ENCODE assay signal across 8 mouse cellular contexts in the genomic region with DNA sequence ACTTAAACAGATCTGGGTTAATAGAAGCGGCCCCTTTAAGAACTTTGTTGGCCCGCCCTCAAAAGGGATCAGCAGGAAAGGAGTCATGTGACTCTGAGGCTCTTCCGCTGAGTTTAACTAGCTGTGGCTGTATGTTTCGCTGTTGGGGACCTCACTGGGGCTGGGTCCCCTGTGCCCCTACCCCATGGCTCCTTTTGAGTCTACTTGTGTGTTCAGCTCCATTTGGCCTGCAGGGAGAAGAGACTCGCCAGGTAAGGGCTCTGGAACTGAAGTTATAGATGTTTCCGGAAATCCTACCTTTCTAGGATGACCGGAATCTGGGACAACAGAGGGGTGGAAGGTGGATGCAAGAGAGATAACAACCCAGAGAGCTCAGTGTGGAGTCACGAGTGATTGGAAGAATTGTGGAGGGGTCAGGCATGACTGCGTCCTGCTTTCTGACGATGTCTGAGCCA. TPM values are rescaled to one million over a fixed set of nuclear protein-coding genes. Genes with fewer than 3 reads are reported as not detected.
DNase-seq lines count a peak whose midpoint lies in the region; ATAC-seq and TF ChIP-seq lines count a peak whose summit lies in the region.

A gene (plus strand): TSS at position 73 of the 455 bp plus-strand sequence.

- no peaks in the 10 kb centered on the region for H3K9me3 ChIP-seq in embryonic facial prominence, embryonic 12.5 days
- H3K9me3 ChIP-seq in limb, embryonic 13.5 days, result no peaks in the 10 kb centered on the region
- H3K9me3 ChIP-seq in midbrain, embryonic 14.5 days (ENCODE audit: control insufficient read depth, low read length), result no peaks in the 10 kb centered on the region

- intact Hi-C loops in heart, adult 2 months (cut with DNase I), result no loop called here

- TF ChIP-seq POLR2A in heart, adult 2 months (IDR thresholded peaks at IDR 0.05; ENCODE audit: insufficient read depth, low read depth, low read length), result peak; percentile 90
- TF ChIP-seq POLR2A in kidney, adult 2 months (IDR thresholded peaks at IDR 0.05; ENCODE audit: low read depth, low read length), result no peak

- no peak within 1 kb of the TSS for H3K27ac ChIP-seq in embryonic facial prominence, embryonic 12.5 days
- H3K27ac ChIP-seq in heart, adult 2 months, result peak within 1 kb of the TSS; percentile 86
- peak within 1 kb of the TSS; percentile 8; the same call in 1 of the 2 replicates for H3K27ac ChIP-seq in kidney, adult 2 months (ENCODE audit: insufficient read depth, low read depth, low read length)
- H3K27ac ChIP-seq in limb, embryonic 13.5 days, result peak within 1 kb of the TSS; percentile 44; the same call in 1 of the 2 replicates
- peak within 1 kb of the TSS; percentile 45; the same call in 1 of the 2 replicates for H3K27ac ChIP-seq in midbrain, embryonic 14.5 days (replicated peaks; ENCODE audit: low read depth, low read length)

- H3K9ac ChIP-seq in embryonic facial prominence, embryonic 12.5 days, result peak within 1 kb of the TSS; percentile 76
- peak within 1 kb of the TSS; percentile 92 for H3K9ac ChIP-seq in heart, adult 2 months (ENCODE audit: low read depth, low read length)
- H3K9ac ChIP-seq in limb, embryonic 13.5 days, result peak within 1 kb of the TSS; percentile 86
- peak within 1 kb of the TSS; percentile 71 for H3K9ac ChIP-seq in midbrain, embryonic 14.5 days (replicated peaks; ENCODE audit: low read length)

- peak within 1 kb of the TSS; percentile 93 for H3K4me2 ChIP-seq in embryonic facial prominence, embryonic 12.5 days (replicated peaks)
- peak within 1 kb of the TSS; percentile 90 for H3K4me2 ChIP-seq in limb, embryonic 13.5 days (replicated peaks)
- H3K4me2 ChIP-seq in midbrain, embryonic 14.5 days (ENCODE audit: low read length), result peak within 1 kb of the TSS; percentile 70

- DNase-seq in 3T3-L1 (ENCODE audit: low read depth, low spot score), result peak; percentile 86
- DNase-seq in adrenal gland, postnatal 25 days, result peak; percentile 47
- DNase-seq in heart, adult 2 months, result peak; percentile 73 to 75
- DNase-seq in kidney, adult 2 months, result peak; percentile 86
- peak; percentile 85 for DNase-seq in midbrain, embryonic 14.5 days
- DNase-seq in spleen, postnatal 10 days (ENCODE audit: low spot score in 2 of 2), result peak; percentile 26 to 62

- peaks cover 59% of the 10 kb centered on the region for H3K36me3 ChIP-seq in embryonic facial prominence, embryonic 12.5 days
- H3K36me3 ChIP-seq in heart, adult 2 months (ENCODE audit: control insufficient read depth, insufficient read depth, low read length), result no peaks in the 10 kb centered on the region
- H3K36me3 ChIP-seq in kidney, adult 2 months (ENCODE audit: control insufficient read depth, insufficient read depth, low read length), result no peaks in the 10 kb centered on the region; the same call in 1 of the 2 replicates
- peaks cover 69% of the 10 kb centered on the region for H3K36me3 ChIP-seq in limb, embryonic 13.5 days
- H3K36me3 ChIP-seq in midbrain, embryonic 14.5 days (ENCODE audit: control insufficient read depth, insufficient read depth, low read length), result peaks cover 54% of the 10 kb centered on the region

- no peak for TF ChIP-seq EP300 in heart, adult 2 months (IDR thresholded peaks at IDR 0.05; ENCODE audit: insufficient read depth, low read depth, low read length)

- TF ChIP-seq CTCF in heart, adult 2 months (IDR thresholded peaks at IDR 0.05), result no peak
- TF ChIP-seq CTCF in kidney, adult 2 months (conservative IDR thresholded peaks at IDR 0.05; ENCODE audit: insufficient read depth, insufficient read length, low read depth, low read length), result no peak

- WGBS in embryonic facial prominence, embryonic 12.5 days, result 2% methylated on average over 10 of the region's 10 CpGs
- 0% methylated on average over 10 of the region's 10 CpGs for WGBS in heart, adult 2 months
- WGBS in kidney, adult 2 months, result 0% methylated on average over 10 of the region's 10 CpGs
- WGBS in limb, embryonic 13.5 days, result 2% methylated on average over 10 of the region's 10 CpGs
- 2% methylated on average over 10 of the region's 10 CpGs for WGBS in midbrain, embryonic 14.5 days

- H3K79me2 ChIP-seq in heart, adult 2 months (replicated peaks; ENCODE audit: control insufficient read depth, insufficient read depth, low read length), result no peaks in the 10 kb centered on the region

- H3K4me3 ChIP-seq in embryonic facial prominence, embryonic 12.5 days, result peak within 1 kb of the TSS; percentile 86
- H3K4me3 ChIP-seq in heart, adult 2 months, result peak within 1 kb of the TSS; percentile 93
- peak within 1 kb of the TSS; percentile 66 for H3K4me3 ChIP-seq in kidney, adult 2 months (ENCODE audit: insufficient read depth, low read depth, low read length)
- peak within 1 kb of the TSS; percentile 85 for H3K4me3 ChIP-seq in limb, embryonic 13.5 days
- peak within 1 kb of the TSS; percentile 65 for H3K4me3 ChIP-seq in midbrain, embryonic 14.5 days (replicated peaks; ENCODE audit: low read depth, low read length)

- no peaks in the 10 kb centered on the region for H3K27me3 ChIP-seq in embryonic facial prominence, embryonic 12.5 days
- H3K27me3 ChIP-seq in heart, adult 2 months (ENCODE audit: control insufficient read depth, insufficient read depth, low read length), result no peaks in the 10 kb centered on the region
- H3K27me3 ChIP-seq in kidney, adult 2 months (replicated peaks; ENCODE audit: control insufficient read depth, insufficient read depth, low read length), result no peaks in the 10 kb centered on the region
- no peaks in the 10 kb centered on the region for H3K27me3 ChIP-seq in limb, embryonic 13.5 days
- H3K27me3 ChIP-seq in midbrain, embryonic 14.5 days (ENCODE audit: control insufficient read depth, insufficient read depth, low read length), result no peaks in the 10 kb centered on the region

- peak; percentile 43; the same call in 1 of the 2 replicates for ATAC-seq in embryonic facial prominence, embryonic 12.5 days (ENCODE audit: insufficient number of reproducible peaks, insufficient read depth, low FRiP score, low TSS enrichment)
- peak; percentile 80 for ATAC-seq in limb, embryonic 13.5 days (ENCODE audit: low FRiP score, low read depth)
- peak; percentile 72 for ATAC-seq in midbrain, embryonic 14.5 days (ENCODE audit: low FRiP score, low TSS enrichment)

- peaks cover 13% of the 10 kb centered on the region for H3K4me1 ChIP-seq in embryonic facial prominence, embryonic 12.5 days
- H3K4me1 ChIP-seq in heart, adult 2 months (ENCODE audit: control insufficient read depth, insufficient read depth, low read length), result peaks cover 3% of the 10 kb centered on the region
- no peaks in the 10 kb centered on the region; the same call in 1 of the 2 replicates for H3K4me1 ChIP-seq in kidney, adult 2 months (ENCODE audit: control insufficient read depth, insufficient read depth, low read length)
- peaks cover 12% of the 10 kb centered on the region for H3K4me1 ChIP-seq in limb, embryonic 13.5 days
- H3K4me1 ChIP-seq in midbrain, embryonic 14.5 days (ENCODE audit: control insufficient read depth, insufficient read depth, low read length), result peaks cover 12% of the 10 kb centered on the region

RNA-seq across cellular contexts. Expression of the gene that starts here (rescaled TPM):
- total RNA-seq in adrenal gland, postnatal 25 days (2021), result 183 and 214 TPM in 2 replicates
- polyA plus RNA-seq in embryonic facial prominence, embryonic 12.5 days (2016; fragmentation: Nextera tagmentation; extraction: Ambion mirVana), result 169 and 174 TPM in 2 replicates
- 10 to 100 TPM; 75.6 to 80.9 TPM for total RNA-seq in heart, adult 2 months (2021)
- polyA plus RNA-seq in heart, adult 2 months (2012; rRNA removed), result 98.0 and 105 TPM in 2 replicates
- polyA plus RNA-seq in kidney, adult 2 months (2012; rRNA removed), result 426 and 429 TPM in 2 replicates
- polyA plus RNA-seq in limb, embryonic 13.5 days (2015; fragmentation: Nextera tagmentation; extraction: Ambion mirVana), result 174 and 188 TPM in 2 replicates
- polyA plus RNA-seq in midbrain, embryonic 14.5 days (2014; fragmentation: Nextera tagmentation; extraction: Ambion mirVana), result 56.6 and 64.3 TPM in 2 replicates
